19 mouse cellular contexts compared by ENCODE assay signal in the genomic region with DNA sequence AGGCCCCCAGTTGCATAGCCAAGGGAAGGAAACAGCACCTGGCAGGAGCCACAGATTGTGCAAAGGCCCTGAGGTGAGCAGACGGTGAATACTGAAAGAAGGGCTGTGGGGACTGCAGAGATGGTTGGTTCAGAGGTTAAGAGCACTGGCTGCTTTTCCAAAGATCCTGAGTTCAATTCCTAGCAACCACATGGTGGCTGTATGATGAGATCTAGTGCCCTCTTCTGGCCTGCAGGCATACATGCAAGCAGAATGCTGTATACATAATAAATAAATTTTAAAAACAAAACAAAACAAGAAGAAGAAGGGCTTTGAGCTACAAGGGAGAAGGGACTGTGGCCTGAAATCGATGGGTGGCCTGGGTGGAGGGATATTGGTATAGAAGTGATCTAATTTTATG. TPM values are rescaled to one million over a fixed set of nuclear protein-coding genes. Genes with fewer than 3 reads are reported as not detected.
DNase-seq lines count a peak whose midpoint lies in the region; ATAC-seq and TF ChIP-seq lines count a peak whose summit lies in the region.
"Had no signal": no experiment of that assay in that cellular context is flagged by ENCODE, and none has a peak within 500 bp of the region (broad histone marks: within the 10 kb centered on the region; RNA-seq: fewer than 3 reads in every experiment).

No protein-coding gene starts in this region.

- WGBS in cerebellum, adult 2 months = 78% methylated on average over 2 of the region's 2 CpGs
- 65% methylated on average over 2 of the region's 2 CpGs for WGBS in liver, postnatal 0 days (ENCODE audit: insufficient replicate concordance)
- WGBS in embryonic facial prominence, embryonic 15.5 days = 75% methylated on average over 2 of the region's 2 CpGs

- no peaks in the 10 kb centered on the region for H3K27me3 ChIP-seq in cerebellum, adult 2 months (ENCODE audit: control insufficient read depth, insufficient read depth, low read length)
- no peaks in the 10 kb centered on the region for H3K27me3 ChIP-seq in liver, postnatal 0 days (ENCODE audit: insufficient read depth, low read length)
- H3K27me3 ChIP-seq in embryonic facial prominence, embryonic 15.5 days = no peaks in the 10 kb centered on the region
- H3K27me3 ChIP-seq: limb, embryonic 15.5 days; neural tube, embryonic 13.5 days had no signal

- no peak overlapping the region for H3K4me3 ChIP-seq in cerebellum, adult 2 months (replicated peaks; ENCODE audit: insufficient read depth, low read depth, low read length)
- no peak overlapping the region for H3K4me3 ChIP-seq in liver, postnatal 0 days (ENCODE audit: low read depth, low read length)
- no peak overlapping the region for H3K4me3 ChIP-seq in embryonic facial prominence, embryonic 15.5 days (replicated peaks)
- H3K4me3 ChIP-seq: erythroblast, embryonic 14.5 days; limb, embryonic 15.5 days; neural tube, embryonic 13.5 days had no signal

- no peaks in the 10 kb centered on the region for H3K4me1 ChIP-seq in cerebellum, adult 2 months (ENCODE audit: control insufficient read depth, insufficient read depth, low read length)
- no peaks in the 10 kb centered on the region for H3K4me1 ChIP-seq in liver, postnatal 0 days (ENCODE audit: insufficient read depth)
- peaks cover 16% of the 10 kb centered on the region for H3K4me1 ChIP-seq in embryonic facial prominence, embryonic 15.5 days

- no peak for TF ChIP-seq POLR2A in cerebellum, adult 2 months (IDR thresholded peaks at IDR 0.05; ENCODE audit: borderline replicate concordance, insufficient read depth, low read length)

- H3K9ac ChIP-seq in liver, postnatal 0 days (replicated peaks) = no peak overlapping the region
- H3K9ac ChIP-seq in embryonic facial prominence, embryonic 15.5 days = no peak overlapping the region
- H3K9ac ChIP-seq: limb, embryonic 15.5 days; neural tube, embryonic 13.5 days had no signal

- H3K9me3 ChIP-seq in liver, postnatal 0 days (ENCODE audit: low read length) = no peaks in the 10 kb centered on the region
- no peaks in the 10 kb centered on the region for H3K9me3 ChIP-seq in embryonic facial prominence, embryonic 15.5 days (replicated peaks)
- H3K9me3 ChIP-seq: limb, embryonic 15.5 days; neural tube, embryonic 13.5 days had no signal

- ATAC-seq in liver, postnatal 0 days = no peak
- no peak for ATAC-seq in embryonic facial prominence, embryonic 15.5 days (ENCODE audit: insufficient number of reproducible peaks, low FRiP score, low TSS enrichment, low read depth)
- ATAC-seq: inflammation-experienced regulatory T-cells, adult 6 months had no signal

- DNase-seq in cerebellum, adult 2 months = no peak
- DNase-seq in cerebellum, adult 11-12 months = no peak
- DNase-seq in kidney, adult 11 months = peak; percentile 19
- DNase-seq in kidney, adult 18-20 months = no peak
- DNase-seq in liver, postnatal 0 days = no peak
- DNase-seq in liver = no peak
- no peak for DNase-seq in B cell, adult 2 months
- DNase-seq: adrenal gland, adult 8-10 months; embryo, embryonic 11 days; gastrocnemius, postnatal 25 days; layer of hippocampus, adult 9-11 months; lung, postnatal 10 days; thymus, adult 18-20 months had no signal

- peak; percentile 31; the same call in 1 of the 2 replicates for TF ChIP-seq CTCF in cerebellum, adult 2 months (IDR thresholded peaks at IDR 0.05; ENCODE audit: borderline replicate concordance, insufficient read depth, low read depth, low read length)
- TF ChIP-seq CTCF in liver, postnatal 0 days (IDR thresholded peaks at IDR 0.05; ENCODE audit: low read depth) = peak; percentile 61

- TF ChIP-seq EP300 in liver, postnatal 0 days (IDR thresholded peaks at IDR 0.05; ENCODE audit: low read depth) = no peak

- no peak overlapping the region for H3K27ac ChIP-seq in cerebellum, adult 2 months (ENCODE audit: insufficient read depth, low read length)
- no peak overlapping the region for H3K27ac ChIP-seq in liver, postnatal 0 days (ENCODE audit: low read depth)
- 0 out of 2 replicates have a peak overlapping the region, but pooled peaks have one; percentile 19 for H3K27ac ChIP-seq in embryonic facial prominence, embryonic 15.5 days (replicated peaks)
- H3K27ac ChIP-seq: limb, embryonic 15.5 days; neural tube, embryonic 13.5 days had no signal

- no peak overlapping the region for H3K4me2 ChIP-seq in liver, postnatal 0 days (ENCODE audit: low read depth, low read length)
- H3K4me2 ChIP-seq in embryonic facial prominence, embryonic 15.5 days (replicated peaks) = no peak overlapping the region
- H3K4me2 ChIP-seq: heart, embryonic 11.5 days; limb, embryonic 15.5 days; neural tube, embryonic 13.5 days had no signal

- H3K36me3 ChIP-seq in liver, postnatal 0 days (replicated peaks; ENCODE audit: insufficient read depth, low read length) = no peaks in the 10 kb centered on the region
- peaks cover 39% of the 10 kb centered on the region for H3K36me3 ChIP-seq in embryonic facial prominence, embryonic 15.5 days

RNA-seq across cellular contexts. Expression of a gene that starts 3.7 kb away (rescaled TPM):
- polyA plus RNA-seq in cerebellum, adult 2 months (2012; rRNA removed) = 0.29 and 0.41 TPM in 2 replicates
- polyA plus RNA-seq in liver, postnatal 0 days (2015; fragmentation: Nextera tagmentation; extraction: Ambion mirVana) = 1.00 and 1.3 TPM in 2 replicates
- polyA plus RNA-seq in embryonic facial prominence, embryonic 15.5 days (2015; fragmentation: Nextera tagmentation; extraction: Ambion mirVana) = 5.4 and 7.8 TPM in 2 replicates
- polyA plus RNA-seq: erythroblast, embryonic 14.5 days; inflammation-experienced regulatory T-cells, adult 6 months had no signal

RNA-seq across cellular contexts. Expression of a gene that starts 23.7 kb away (rescaled TPM):
- polyA plus RNA-seq in cerebellum, adult 2 months (2012; rRNA removed) = 140 and 143 TPM in 2 replicates
- 7.9 and 9.2 TPM in 2 replicates for polyA plus RNA-seq in liver, postnatal 0 days (2015; fragmentation: Nextera tagmentation; extraction: Ambion mirVana)
- 88.1 and 96.6 TPM in 2 replicates for polyA plus RNA-seq in embryonic facial prominence, embryonic 15.5 days (2015; fragmentation: Nextera tagmentation; extraction: Ambion mirVana)

RNA-seq across cellular contexts. Expression of a gene that starts 26.4 kb away (rescaled TPM):
- polyA plus RNA-seq in cerebellum, adult 2 months (2012; rRNA removed) = 0.16 and 0.19 TPM in 2 replicates
- polyA plus RNA-seq in liver, postnatal 0 days (2015; fragmentation: Nextera tagmentation; extraction: Ambion mirVana) = 5.0 and 7.2 TPM in 2 replicates
- polyA plus RNA-seq in embryonic facial prominence, embryonic 15.5 days (2015; fragmentation: Nextera tagmentation; extraction: Ambion mirVana) = 0.07 TPM in 1 of 2 replicates, not detected in the other
- polyA plus RNA-seq: heart, embryonic 11.5 days had no signal

RNA-seq across cellular contexts. Expression of a gene that starts 37.1 kb away (rescaled TPM):
- polyA plus RNA-seq in cerebellum, adult 2 months (2012; rRNA removed) = 64.2 and 68.6 TPM in 2 replicates
- polyA plus RNA-seq in liver, postnatal 0 days (2015; fragmentation: Nextera tagmentation; extraction: Ambion mirVana) = 55.4 and 59.1 TPM in 2 replicates
- polyA plus RNA-seq in embryonic facial prominence, embryonic 15.5 days (2015; fragmentation: Nextera tagmentation; extraction: Ambion mirVana) = 299 and 325 TPM in 2 replicates

RNA-seq across cellular contexts. Expression of a gene that starts 40.0 kb away (rescaled TPM):
- 2.2 and 2.5 TPM in 2 replicates for polyA plus RNA-seq in cerebellum, adult 2 months (2012; rRNA removed)
- polyA plus RNA-seq in liver, postnatal 0 days (2015; fragmentation: Nextera tagmentation; extraction: Ambion mirVana) = 0.36 and 0.63 TPM in 2 replicates
- polyA plus RNA-seq in embryonic facial prominence, embryonic 15.5 days (2015; fragmentation: Nextera tagmentation; extraction: Ambion mirVana) = 20.1 and 20.2 TPM in 2 replicates
